Mouse (Mus musculus) C2C12 (cell line): ENCODE measurements around the gene Coa3. TPM values are rescaled to one million over a fixed set of nuclear protein-coding genes. Genes with fewer than 3 reads are reported as not detected.

ENCODE experiments used
- H3K27me3 ChIP-seq: one replicate; pipeline ENCODE4 v1.6.1; 2011; ENCODE audit not compliant: control insufficient read depth, insufficient read depth, insufficient read length
- H3K36me3 ChIP-seq: one replicate; pipeline ENCODE4 v1.6.1; 2011; ENCODE audit not compliant: control insufficient read depth, insufficient read depth
- H3K4me3 ChIP-seq: one replicate; pipeline ENCODE4 v1.5.1; 2011; ENCODE audit warnings: mild to moderate bottlenecking, control low read depth; ENCODE audit not compliant: poor library complexity, insufficient read depth, severe bottlenecking
- H3K79me2 ChIP-seq: one replicate; pipeline ENCODE4 v1.6.1; 2011; ENCODE audit not compliant: control insufficient read depth, insufficient read depth
- H3K79me3 ChIP-seq: one replicate; pipeline ENCODE4 v1.6.1; 2011; ENCODE audit warnings: low read depth, control low read depth
- H3ac ChIP-seq: one replicate; pipeline ENCODE3; 2011; ENCODE audit warnings: low read depth; ENCODE audit not compliant: control insufficient read depth, insufficient read length
- CEBPB ChIP-seq: IDR thresholded peaks from one replicate; pipeline ENCODE4 v1.6.1; 2011; ENCODE audit warnings: low read depth, mild to moderate bottlenecking, control low read depth, moderate library complexity
- CTCF ChIP-seq: IDR thresholded peaks from one replicate; pipeline ENCODE4 v1.5.1; 2011; ENCODE audit not compliant: control insufficient read depth, insufficient read depth, insufficient read length
- FOSL1 ChIP-seq: IDR thresholded peaks from one replicate; pipeline ENCODE4 v1.8.0; 2011; ENCODE audit warnings: mild to moderate bottlenecking, low read length; ENCODE audit not compliant: poor library complexity, insufficient read depth, severe bottlenecking
- MAX ChIP-seq: IDR thresholded peaks from one replicate; pipeline ENCODE4 v1.6.1; 2011; ENCODE audit warnings: mild to moderate bottlenecking, control low read depth
- MYOD1 ChIP-seq: IDR thresholded peaks from one replicate; pipeline ENCODE4 v1.6.1; 2011; ENCODE audit warnings: low read depth; ENCODE audit not compliant: control insufficient read depth, insufficient read length
- MYOG ChIP-seq: IDR thresholded peaks from one replicate; pipeline ENCODE4 v1.6.1; 2011; ENCODE audit not compliant: control insufficient read depth, insufficient read length; ENCODE audit errors: extremely low read depth
- USF1 ChIP-seq: IDR thresholded peaks from one replicate; pipeline ENCODE4 v1.6.1; 2011; ENCODE audit warnings: low read depth, mild to moderate bottlenecking, control low read depth, moderate library complexity
- polyA plus RNA-seq: library from polyadenylated mRNA; unstranded; fragments of >200 nt; fragmentation: generic; extraction: Trizol; gene quantifications from one replicate; pipeline ENCODE4 v1.2.1, GENCODE M21; 2012; ENCODE audit warnings: missing spikeins

The Coa3 gene
- polyA plus RNA-seq, 1 experiment = 85.2 TPM

- peaks cover 4% of the 10 kb centered on the region for H3K36me3 ChIP-seq
- peaks cover 42% of the 10 kb centered on the region for H3K27me3 ChIP-seq
- H3K4me3 ChIP-seq = no peak within 1 kb of the TSS
- TF ChIP-seq MYOG = no peak
- TF ChIP-seq USF1 = no peak
- TF ChIP-seq MAX = no peak
- TF ChIP-seq MYOD1 = no peak
- TF ChIP-seq FOSL1 = no peak
- TF ChIP-seq CEBPB = no peak
- no peak for TF ChIP-seq CTCF
- no peaks in the 10 kb centered on the region for H3K79me2 ChIP-seq
- no peaks in the 10 kb centered on the region for H3K79me3 ChIP-seq
- H3ac ChIP-seq = peak within 1 kb of the TSS; percentile 18
These were observed 18.7 kb downstream of the Coa3 start, which contains the start of gene Wnk4 for GRCm38 (mm10) chr11:101259948-101260825. Gene Wnk4, plus strand, starts transcription at chr11:101260567.

- no peak overlapping the region for H3ac ChIP-seq
- no peak overlapping the region for H3K4me3 ChIP-seq
- peaks cover 5% of the 10 kb centered on the region for H3K79me2 ChIP-seq
- no peak for TF ChIP-seq USF1
- no peak for TF ChIP-seq MYOD1
- TF ChIP-seq MAX = no peak
- no peak for TF ChIP-seq FOSL1
- no peak for TF ChIP-seq CTCF
- TF ChIP-seq CEBPB = no peak
- no peak for TF ChIP-seq MYOG
- H3K36me3 ChIP-seq = peaks cover 4% of the 10 kb centered on the region
- peaks cover 35% of the 10 kb centered on the region for H3K27me3 ChIP-seq
- no peaks in the 10 kb centered on the region for H3K79me3 ChIP-seq
These were observed 19.6 kb downstream of the Coa3 start for GRCm38 (mm10) chr11:101259261-101259712.

GRCm38 (mm10) chr11:101255826-101256775 lies 22.8 kb downstream of the Coa3 start:
- Histone ChIP-seq H3ac (no peak overlapping the region), H3K27me3 (peaks cover 6% of the 10 kb centered on the region), H3K4me3 (no peak overlapping the region), H3K79me2 (peaks cover 13% of the 10 kb centered on the region), H3K79me3 (no peaks in the 10 kb centered on the region), H3K36me3 (peaks cover 4% of the 10 kb centered on the region)
- TF ChIP-seq CTCF (no peak), CEBPB (no peak), MYOG (no peak), FOSL1 (no peak)

GRCm38 (mm10) chr11:101253613-101254389 lies 25.1 kb downstream of the Coa3 start, which contains the start of gene Vps25:
Gene Vps25, plus strand, starts transcription at chr11:101253707.
- Histone ChIP-seq H3K36me3 (peaks cover under 1% of the 10 kb centered on the region), H3K79me2 (peaks cover 13% of the 10 kb centered on the region)
- TF ChIP-seq MAX = peak; percentile 75
- no peak for TF ChIP-seq MYOG

GRCm38 (mm10) chr11:101252941-101253340 lies 26.0 kb downstream of the Coa3 start:
- no peaks in the 10 kb centered on the region for H3K36me3 ChIP-seq
- no peak for TF ChIP-seq CEBPB
- no peak for TF ChIP-seq FOSL1
- no peak for TF ChIP-seq USF1
- TF ChIP-seq CTCF = no peak
- no peak for TF ChIP-seq MYOD1
- TF ChIP-seq MYOG = no peak
- TF ChIP-seq MAX = no peak
- H3ac ChIP-seq = peak overlapping the region; percentile 46
- H3K79me2 ChIP-seq = peaks cover 13% of the 10 kb centered on the region
- no peaks in the 10 kb centered on the region for H3K27me3 ChIP-seq
- H3K79me3 ChIP-seq = no peaks in the 10 kb centered on the region
- peak overlapping the region; percentile 76 for H3K4me3 ChIP-seq

More at GRCm38 (mm10) chr11:101253613-101254389, 25.1 kb downstream of the Coa3 start, which contains the start of gene Vps25:
- Histone ChIP-seq H3K27me3 (no peaks in the 10 kb centered on the region), H3K4me3 (peak within 1 kb of the TSS; percentile 76), H3ac (peak within 1 kb of the TSS; percentile 82), H3K79me3 (no peaks in the 10 kb centered on the region)
